Mouse (Mus musculus) frontal cortex, adult (tissue): Measurements from ENCODE around the gene Iars.
"Not testable (repeated sequence)": the region's sequence is repeated elsewhere in the genome, so short reads cannot be mapped to it uniquely, and the experiment has no call there.

Experiments used
- ATAC-seq: cut with Nextera tagmentation; 2 replicates; pipeline ENCODE4 v1.9.2; 2017; ENCODE audit warnings: mild to moderate bottlenecking, moderate library complexity, mixed read lengths; ENCODE audit not compliant: low TSS enrichment

The Iars gene

DNA sequence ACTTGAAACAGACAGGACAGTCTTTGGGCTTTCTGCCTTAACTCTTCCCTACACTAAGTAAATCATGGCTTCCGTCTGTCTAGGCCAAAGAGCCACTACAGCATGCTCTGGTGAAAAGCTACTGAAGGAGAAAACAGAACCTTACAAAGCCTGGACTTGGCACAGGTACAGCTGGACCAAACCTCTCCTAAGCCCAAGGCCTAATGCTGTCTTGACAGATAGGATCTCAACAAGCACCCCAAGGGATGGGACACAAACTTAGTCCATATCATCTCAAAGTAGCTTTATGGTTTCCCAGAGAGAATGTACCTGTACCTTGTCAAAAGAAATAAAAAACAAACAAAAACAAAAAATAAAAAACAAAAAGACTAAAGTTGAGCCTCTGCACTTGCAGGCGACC lies 54.5 kb downstream of the Iars start:
- no peak for ATAC-seq

DNA sequence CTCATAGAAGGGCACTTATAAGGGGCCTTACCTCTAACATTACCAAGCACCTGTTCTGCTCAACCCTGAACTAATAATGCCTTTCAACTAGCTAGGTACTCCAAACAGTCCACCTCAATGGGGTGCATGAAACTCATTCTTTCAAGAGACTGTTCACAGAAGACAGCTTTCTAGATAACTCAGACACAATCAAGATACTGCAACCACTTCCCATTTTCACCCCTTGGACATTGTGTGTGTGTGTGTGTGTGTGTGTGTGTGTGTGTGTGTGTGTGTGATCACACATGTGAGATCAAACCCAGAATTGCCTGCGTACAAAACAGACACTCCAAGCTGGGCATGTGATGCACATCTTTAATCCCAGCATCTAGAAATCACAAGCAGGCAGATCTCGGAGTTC lies 56.1 kb downstream of the Iars start:
- ATAC-seq, result no peak

DNA sequence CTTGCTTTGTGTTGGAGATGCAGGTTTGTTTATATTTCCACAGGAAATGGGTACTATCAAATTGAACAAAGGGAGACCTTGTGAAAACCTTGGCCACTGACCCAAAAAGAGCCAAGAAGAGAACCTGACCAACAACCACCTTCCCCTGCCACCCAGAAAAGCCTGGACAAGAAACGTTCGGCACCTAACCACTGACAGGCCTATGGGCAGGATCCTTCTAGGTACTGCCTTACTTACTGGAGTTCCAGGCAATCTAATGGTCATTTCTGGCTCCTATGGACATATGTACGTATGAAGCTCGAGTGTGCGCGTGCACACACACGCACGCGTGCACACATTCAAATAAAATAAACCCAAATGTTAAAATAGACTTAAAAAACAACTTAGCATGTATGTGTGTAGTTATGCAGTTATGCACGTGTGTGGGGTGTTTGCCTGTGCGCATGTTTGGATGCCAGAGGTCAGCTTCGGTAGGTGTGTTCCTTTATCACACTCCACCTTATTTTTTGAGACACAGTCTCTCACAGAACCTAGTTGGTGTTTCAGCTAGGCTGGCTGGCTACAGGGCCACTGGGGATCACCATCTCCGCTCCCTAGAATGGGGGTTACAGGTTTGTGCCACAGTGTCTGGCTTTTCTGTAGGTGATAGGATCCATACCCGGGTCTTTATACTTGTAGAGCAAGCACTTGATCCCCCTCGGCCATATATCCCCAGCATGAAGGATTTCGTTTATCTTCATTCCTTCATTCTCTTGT lies 59.6 kb downstream of the Iars start:
- ATAC-seq, result no peak

DNA sequence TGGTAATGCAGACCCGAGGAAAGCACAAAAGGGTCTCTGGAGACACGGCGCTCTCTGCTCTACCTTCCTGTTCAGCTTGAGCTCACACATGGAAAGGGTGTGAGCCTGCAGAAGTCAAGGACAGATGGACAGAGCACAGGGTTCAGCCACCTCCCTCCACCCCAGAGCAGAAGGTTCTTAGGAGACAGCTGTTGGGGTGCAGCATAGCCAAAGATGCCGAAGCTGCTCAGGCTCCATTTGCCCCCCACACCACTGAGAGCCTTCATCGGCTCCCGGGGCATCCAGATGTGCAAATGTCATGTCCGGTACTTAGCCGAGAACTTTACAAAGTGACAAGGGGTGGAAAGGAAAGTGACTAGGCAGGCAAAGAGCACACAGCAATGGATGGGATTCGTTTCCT lies 74.7 kb downstream of the Iars start:
- no peak for ATAC-seq

DNA sequence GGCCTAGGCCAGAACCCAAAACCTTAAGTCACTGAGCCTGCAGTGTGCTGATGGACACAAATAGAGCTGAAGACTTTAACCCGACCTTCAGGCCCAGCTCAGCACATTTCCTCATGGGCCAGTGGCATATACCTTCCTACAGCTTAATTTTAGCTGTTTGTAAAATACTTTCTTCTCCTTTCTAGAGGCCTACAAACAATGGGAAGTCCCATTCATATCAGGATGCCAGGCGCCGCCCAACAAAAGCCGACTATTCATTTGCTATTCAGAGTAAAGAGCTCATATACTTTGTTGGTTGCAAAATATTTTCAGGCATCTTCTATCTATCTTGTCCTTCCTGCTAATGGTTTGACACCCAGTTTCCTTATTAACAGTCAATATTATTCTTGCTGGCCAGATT lies 76.1 kb downstream of the Iars start:
- no peak for ATAC-seq

DNA sequence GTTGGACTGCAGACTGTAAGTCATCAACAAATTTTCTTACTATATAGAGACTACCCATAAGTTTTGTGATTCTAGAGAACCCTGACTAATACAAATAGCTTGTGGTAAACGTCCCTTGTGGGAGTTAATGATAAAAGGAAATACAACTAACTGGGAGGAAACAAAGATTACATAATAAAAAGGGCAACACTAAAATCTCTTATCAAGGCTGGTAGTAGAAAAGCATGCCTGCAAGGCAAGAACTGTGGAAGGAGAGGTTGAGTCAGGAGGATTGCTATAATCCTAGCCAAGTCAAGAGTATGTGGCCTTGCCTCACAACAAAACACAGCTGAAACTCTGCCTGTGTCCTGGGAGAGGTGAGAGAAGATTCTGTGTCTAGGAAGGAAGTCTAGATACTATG lies 78.8 kb downstream of the Iars start:
- ATAC-seq, result no peak

DNA sequence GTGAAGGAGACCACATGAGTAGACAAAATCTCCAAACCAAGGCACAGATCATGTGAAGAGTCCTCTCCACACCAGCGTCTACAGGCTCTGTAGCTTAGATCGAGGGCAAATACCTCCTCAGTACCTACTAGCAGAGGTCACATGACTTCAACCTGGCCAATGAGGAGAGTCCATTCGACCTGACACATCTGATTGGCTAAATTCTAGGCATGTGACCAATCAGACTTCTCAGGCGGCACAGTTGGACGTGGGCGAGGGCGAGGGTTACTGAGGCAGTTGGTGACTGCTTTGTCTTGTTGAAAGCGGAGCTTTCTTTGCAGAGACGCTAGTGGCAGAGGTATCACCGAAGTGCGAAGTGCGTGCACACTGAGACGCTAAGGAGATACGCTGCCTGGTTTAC lies 80.3 kb downstream of the Iars start:
- peak; percentile 47 for ATAC-seq

DNA sequence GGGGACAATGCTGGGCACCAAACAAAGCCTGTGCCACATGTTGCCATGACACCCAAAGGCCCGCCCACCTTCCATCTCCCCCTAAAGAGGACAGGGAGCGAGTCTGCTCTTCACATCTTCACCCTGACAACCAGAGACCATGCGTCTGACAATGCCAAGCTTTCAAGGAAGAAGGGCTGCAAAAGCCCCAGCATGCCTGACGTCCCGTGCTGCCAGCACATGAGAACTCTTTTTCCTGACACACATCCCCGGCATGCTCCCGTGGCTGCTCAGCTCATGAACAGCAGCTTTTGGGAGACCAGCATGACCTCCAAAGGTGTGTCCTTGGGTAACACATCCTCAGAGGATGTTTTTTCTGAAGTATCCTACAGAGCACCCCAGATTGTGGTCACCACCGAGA lies 83.4 kb downstream of the Iars start:
- ATAC-seq, result no peak

DNA sequence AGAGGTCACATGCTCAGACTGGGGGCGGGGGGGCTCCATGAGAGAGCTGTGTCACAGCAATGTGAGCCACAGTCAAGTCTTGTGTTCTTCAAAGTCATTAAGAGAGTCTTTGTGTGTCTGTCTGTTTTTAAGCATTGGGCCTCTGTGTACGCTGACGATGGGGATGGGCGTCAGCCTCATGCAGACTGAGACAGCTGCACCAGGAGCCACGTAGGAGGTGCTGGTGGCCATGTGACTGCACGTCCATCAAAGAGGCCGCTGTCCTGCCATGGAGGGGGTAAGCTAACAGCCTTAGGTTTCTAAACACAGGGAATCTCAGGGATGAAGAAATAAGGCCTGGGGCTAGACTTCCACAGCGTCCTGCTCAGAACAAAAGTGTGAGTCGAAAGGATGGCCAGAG lies 84.4 kb downstream of the Iars start:
- ATAC-seq, result no peak

DNA sequence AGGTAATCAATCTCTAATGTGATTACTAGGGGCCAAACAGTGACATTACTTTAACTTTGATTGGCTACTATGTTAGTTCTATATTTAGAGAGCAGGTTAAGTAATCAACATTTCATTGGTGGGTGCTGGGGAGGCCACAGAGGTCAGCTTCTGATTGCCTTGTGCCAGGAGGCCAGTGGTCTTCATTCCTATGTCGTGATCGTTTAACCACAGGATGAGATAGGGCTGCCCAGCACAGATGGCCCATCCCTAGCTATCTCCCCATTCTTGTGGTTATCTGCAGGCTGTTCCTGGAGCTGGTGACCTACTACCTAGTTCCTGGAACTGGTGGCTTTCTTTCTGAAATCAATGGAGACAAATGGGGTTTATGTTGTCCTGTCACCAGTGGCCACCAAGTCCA lies 86.1 kb downstream of the Iars start:
- ATAC-seq, result no peak

DNA sequence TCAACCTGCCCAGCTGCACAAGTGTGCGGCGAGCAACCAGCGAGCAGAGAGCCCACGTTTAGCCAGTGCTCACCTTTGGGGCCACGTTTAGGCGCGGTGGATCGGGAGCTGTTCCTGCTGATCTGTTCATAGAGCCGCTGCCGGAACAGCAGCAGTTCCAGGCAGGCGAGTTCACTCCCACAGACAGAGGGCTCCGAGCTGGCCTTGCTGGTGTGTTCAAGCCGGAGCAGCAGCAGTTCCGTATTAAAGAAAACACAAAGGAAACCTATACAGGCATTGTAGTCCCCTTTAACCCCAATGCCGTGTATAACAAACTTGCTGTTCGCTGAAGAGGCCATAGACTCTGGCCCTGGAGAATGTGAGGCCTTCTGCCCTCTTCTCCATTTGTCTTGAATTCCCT lies 87.2 kb downstream of the Iars start:
- ATAC-seq, result no peak

DNA sequence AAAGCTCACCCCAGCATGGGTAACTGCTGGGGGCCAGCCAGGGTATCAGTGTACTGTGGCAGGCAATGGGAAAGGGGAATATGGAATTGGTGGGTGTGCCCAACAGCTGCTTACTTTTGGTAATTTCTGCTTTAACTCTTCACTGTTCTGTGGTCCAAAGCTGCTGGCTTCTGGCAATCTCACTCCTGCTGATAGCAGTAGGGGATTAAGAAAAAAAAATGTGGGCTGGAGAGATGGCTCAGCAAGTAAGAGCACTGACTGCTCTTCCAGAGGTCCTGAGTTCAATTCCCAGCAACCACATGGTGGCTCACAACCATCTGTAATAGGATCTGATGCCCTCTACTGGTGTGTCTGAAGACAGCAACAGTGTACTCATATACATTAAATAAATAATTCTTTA lies 89.6 kb downstream of the Iars start:
- not testable (repeated sequence) for ATAC-seq
